Mouse (Mus musculus) kidney, postnatal 36 days (tissue): ENCODE results near the gene Bet1l.

Experiments used
- DNase-seq, 2 experiments: peaks; one replicate each; pipeline ENCODE4 v3.0.0; 2021 to 2022; ENCODE audit warnings: mixed read lengths in 2 of 2

Gene Bet1l

DNA sequence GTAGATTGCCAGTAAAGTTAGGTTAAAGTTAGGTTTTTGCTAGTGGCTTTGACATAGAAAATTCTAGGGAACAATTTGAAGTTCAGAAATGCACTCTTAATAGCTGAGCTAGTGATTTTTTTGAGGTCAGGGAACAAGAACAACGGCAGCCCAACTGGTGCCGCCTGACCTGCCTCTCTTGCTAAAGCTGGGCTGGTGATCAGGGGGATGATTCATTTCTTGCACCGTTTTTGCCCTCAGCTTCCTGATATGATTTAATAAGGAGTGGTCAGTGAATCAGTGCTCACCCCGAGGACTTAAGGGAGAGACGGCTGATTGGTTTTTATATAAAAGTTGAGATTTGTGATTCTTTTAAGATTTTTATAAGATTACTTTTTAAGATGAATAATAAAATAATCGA lies 25.9 kb downstream of the Bet1l start:
- DNase-seq, result no peak

DNA sequence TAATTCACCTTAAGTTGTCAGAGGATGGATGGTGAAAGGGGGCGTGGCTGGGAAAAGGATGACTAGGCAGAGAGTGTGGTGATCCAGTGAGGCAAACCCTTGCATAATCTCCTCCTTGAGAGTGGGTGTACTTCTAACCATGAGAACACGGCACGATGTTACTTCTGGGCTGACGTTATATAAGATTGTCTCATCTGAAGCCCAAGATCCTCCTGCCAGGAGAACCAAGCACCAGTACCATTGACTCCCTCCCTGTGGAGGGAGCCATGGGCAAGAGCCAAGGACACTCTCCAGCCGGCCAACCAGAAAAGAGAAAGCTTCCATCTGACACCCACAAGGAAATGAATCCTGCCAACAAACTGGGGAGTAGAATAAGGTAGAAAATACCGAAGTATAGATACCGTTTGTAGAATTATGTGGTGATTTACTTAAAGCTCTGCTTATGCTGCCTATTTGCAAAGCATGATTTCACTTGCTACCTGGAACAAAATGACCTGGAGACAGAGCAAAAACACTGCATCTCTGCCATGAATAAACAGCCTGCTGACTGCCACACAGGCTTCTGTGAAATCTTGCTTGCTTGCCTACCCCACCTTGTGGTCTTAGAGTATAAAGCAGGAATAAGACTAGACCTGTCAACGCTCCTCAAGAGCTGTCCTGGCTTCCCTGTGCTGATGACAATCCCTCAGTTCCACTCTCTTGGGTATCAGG lies 29.1 kb downstream of the Bet1l start:
- DNase-seq, result peak; percentile 80 to 92

DNA sequence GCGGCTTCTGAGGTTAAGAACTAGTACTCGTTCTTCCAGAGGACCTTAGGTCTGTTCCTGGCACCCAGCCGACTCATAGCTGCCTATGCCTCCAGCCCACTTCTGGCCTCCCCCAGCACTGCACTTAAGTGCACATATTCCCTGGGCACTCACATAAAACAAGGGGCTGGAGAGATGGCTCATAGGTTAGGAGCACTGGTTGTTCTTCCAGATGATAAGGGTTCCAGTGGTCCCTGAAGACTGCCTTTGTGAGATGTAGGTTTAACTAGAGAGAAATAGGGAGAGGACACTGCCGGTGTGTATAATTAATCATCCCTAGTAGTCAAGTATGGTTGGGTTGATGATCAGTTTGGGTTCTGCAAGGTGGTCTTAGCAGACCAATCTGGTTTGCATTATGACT lies 34.6 kb downstream of the Bet1l start:
- DNase-seq, result no peak

DNA sequence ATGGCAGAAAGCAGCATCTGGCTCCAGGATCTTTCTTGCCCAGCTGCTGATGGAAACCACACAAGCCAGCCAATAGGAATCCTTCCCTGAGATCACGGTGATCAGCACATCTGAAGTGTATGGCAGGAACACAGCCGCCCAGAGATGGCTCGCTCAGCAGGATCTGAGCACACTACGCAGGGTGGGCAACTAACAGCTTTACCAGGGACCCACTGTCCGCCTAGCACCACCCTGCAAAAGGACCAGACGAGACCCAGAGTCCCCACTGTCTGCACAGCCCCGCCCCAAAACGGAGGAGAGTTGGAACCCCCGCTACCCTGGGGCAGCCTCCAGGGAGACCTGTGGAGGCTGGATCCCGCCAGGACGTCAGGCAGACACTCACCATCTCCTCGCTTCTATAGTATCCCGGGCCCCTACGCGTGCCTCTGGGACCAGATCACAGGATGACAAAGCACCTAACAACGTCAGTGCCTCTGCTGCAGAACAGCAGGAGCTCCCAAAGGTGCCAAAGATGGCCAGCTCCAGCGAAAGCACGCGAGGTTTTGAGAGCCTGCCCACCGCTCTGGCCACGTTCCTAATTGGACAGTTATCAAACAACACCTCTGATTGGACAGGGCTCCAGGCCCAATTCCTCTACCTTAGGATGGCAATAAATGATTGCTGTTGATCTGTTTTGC lies 35.6 kb downstream of the Bet1l start, which contains the start of gene Zfp941:
TSS of gene Zfp941 (minus strand) at position 526 of the 677 bp plus-strand sequence.
- peak; percentile 58 to 73 for DNase-seq

DNA sequence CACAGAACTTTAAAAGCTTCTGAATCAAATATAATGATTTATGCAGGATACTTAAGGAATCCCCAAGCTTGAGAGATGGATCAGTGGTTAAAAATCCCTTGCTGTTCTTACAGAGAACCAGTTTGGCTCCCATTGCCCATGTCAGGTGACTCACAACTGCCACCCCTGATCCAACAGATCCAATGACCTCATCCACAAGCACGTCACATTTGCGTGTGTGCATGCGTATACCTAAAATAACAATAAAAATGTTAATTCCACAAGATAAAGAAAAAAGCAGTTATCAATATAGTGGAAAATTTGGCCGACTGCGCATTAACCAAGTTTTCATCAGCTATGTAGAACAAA lies 36.1 kb downstream of the Bet1l start:
- no peak for DNase-seq

DNA sequence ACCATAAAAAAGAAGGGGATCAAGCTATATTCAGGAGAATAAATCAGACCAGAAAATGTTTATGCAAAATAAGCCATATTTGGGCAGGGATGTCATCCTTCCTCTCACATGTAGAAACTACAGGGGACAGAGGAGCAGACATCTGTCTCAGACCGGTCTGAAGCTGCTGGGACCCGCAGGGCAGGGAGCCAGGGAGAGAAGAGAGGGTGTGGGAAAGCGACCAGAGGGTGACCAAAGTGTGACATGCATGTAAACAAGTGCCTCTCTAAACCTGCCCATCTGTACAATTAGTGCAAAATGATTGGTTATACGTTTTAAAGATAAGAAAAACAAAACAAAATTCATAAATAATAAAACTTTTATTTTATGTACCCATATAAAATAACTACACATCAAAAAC lies 37.2 kb downstream of the Bet1l start:
- DNase-seq, result no peak

DNA sequence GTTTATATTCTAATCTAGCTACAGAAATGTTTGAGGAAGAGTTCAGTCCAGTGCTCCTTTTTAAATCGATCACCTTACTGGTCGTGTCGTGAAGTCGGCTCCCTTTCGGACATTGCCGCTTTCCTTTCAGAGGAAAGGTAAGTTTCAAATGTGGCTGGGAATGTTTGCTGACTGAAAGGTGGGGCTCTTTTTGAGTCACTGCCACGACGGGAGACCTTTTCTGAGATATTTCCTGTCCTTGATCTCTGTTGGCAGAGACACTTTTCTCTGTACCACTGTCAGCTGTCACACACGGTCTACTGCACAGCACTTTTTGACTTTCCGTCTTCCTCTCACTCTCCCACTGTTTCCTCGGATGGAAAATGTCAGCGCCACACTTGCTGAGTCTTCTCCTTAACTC lies 44.5 kb downstream of the Bet1l start:
- no peak for DNase-seq

DNA sequence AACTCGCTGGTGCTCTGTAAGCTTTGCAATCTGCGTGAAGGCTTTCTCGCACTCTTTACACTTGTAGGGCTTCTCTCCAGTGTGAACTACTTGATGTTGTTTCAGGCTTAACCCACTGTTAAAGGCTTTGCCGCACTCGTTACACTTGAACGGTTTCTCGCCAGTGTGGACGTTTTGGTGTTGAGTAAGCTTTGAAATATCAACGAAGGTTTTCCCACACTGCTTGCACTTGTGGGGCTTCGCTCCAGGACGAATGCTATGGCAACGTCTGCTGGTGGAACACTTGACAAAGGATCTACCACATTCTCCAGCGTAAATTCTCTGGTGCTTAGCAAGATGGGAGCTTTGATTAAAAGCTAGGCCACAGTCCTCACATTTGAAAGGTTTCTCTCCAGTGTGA lies 45.7 kb downstream of the Bet1l start:
- no peak for DNase-seq

DNA sequence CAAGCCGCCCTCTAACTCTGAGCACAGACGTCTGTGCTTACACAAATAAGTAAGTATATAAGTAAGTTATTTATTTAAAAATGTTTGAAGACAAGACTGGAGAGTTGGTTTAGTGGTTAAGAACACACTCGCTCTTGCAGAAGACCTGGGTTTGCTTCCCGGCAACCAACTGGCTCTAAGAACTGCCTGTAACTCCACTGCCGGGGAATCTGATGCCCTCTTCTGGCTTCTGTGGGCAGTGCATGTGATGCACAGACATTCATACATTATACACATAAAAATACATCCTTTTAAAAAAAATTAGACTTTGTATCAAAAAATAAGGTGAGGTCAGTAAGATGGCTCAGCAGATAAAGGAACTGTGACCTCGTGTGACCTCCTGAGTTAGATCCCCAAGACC lies 46.9 kb downstream of the Bet1l start:
- no peak for DNase-seq

DNA sequence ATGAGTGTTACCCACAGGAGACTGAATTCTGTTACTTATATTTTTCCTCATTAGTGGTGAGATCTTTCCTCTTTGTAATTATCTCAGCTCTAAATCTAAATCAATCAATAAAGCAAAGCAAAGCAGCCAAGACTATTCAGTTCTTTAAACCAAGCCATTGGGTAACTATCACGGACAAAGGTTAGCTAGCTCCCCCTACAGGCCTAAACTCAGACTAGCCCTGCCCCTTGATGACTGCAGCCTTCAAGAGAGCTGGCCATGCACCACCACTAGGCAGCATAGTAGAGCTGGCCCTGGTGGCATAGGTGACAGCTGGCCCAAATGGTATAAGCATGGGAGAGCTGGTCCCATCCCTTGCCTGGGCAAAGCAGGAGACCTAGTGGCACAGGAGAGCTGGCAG lies 51.7 kb downstream of the Bet1l start:
- peak; percentile 79 to 81 for DNase-seq
